Mouse (Mus musculus): ENCODE results near the gene B4galt5. TPM values are rescaled to one million over a fixed set of nuclear protein-coding genes. Genes with fewer than 3 reads are reported as not detected.

The B4galt5 gene
- polyA plus RNA-seq, 1 experiment from 2014 or later, result 14.5 TPM

GRCm38 (mm10) chr2:167354611-167355165 lies 5.7 kb upstream of the B4galt5 start:
- Histone ChIP-seq H3K27me3 (peaks cover 6% of the 10 kb centered on the region; the same call in 1 of the 2 replicates), H3K36me3 (no peaks in the 10 kb centered on the region), H3K4me1 (no peaks in the 10 kb centered on the region), H3K4me3 (no peak overlapping the region), H3K9me3 (no peaks in the 10 kb centered on the region), H3K27ac (0 out of 2 replicates have a peak overlapping the region, but pooled peaks have one; percentile 7), H3K4me2 (replicated peaks) (no peak overlapping the region), H3K9ac (no peak overlapping the region)
- 73% methylated on average over 9 of the region's 9 CpGs for WGBS
- ATAC-seq (ENCODE audit: insufficient number of reproducible peaks, insufficient read depth, low FRiP score, low TSS enrichment), result no peak

- Histone ChIP-seq H3K27ac (no peak overlapping the region), H3K4me3 (no peak overlapping the region), H3K4me2 (replicated peaks) (no peak overlapping the region), H3K27me3 (peaks cover 6% of the 10 kb centered on the region; the same call in 1 of the 2 replicates), H3K9me3 (no peaks in the 10 kb centered on the region), H3K4me1 (no peaks in the 10 kb centered on the region), H3K36me3 (no peaks in the 10 kb centered on the region), H3K9ac (no peak overlapping the region)
- WGBS, result 87% methylated on average over 8 of the region's 8 CpGs
- ATAC-seq (ENCODE audit: insufficient number of reproducible peaks, insufficient read depth, low FRiP score, low TSS enrichment), result no peak
These were observed 5.1 kb upstream of the B4galt5 start for GRCm38 (mm10) chr2:167354046-167354445.

GRCm38 (mm10) chr2:167352496-167352895 lies 3.5 kb upstream of the B4galt5 start:
- Histone ChIP-seq H3K4me3 (no peak overlapping the region), H3K9me3 (no peaks in the 10 kb centered on the region), H3K9ac (no peak overlapping the region), H3K4me2 (replicated peaks) (no peak overlapping the region), H3K27me3 (peaks cover 6% of the 10 kb centered on the region; the same call in 1 of the 2 replicates), H3K27ac (no peak overlapping the region), H3K4me1 (peaks cover 8% of the 10 kb centered on the region), H3K36me3 (no peaks in the 10 kb centered on the region)
- 79% methylated on average over 6 of the region's 6 CpGs for WGBS
- no peak for ATAC-seq (ENCODE audit: insufficient number of reproducible peaks, insufficient read depth, low FRiP score, low TSS enrichment)

DNA sequence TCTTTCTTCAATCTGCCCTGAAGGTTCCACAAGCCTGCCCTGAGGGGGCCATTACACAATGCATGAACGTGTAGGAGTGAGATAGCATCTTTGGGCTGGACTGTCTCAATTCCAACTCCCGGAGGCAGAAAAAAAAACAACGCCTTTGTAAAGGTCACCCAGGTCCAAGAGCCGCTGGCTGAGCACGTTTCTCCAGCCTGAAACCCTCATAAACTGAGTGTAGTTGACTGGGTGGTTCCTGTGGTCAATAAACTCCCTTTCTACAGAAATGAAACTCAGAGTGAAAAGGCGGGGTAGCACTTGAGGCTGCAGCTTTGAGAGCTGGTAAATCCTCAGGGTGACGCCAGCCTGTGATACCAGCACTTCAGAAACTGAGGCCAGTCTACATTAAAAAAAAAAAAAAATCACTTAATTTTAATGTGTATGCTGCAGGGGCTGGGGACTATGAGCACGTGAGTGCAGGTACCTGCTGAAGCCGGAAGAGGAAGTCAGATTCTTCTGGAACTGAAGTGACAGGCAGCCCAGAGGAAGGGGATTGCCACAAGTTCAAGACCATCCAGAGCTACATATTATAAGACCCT lies 2.5 kb upstream of the B4galt5 start:
- no peak overlapping the region for H3K4me3 ChIP-seq
- WGBS, result 47% methylated on average over 9 of the region's 9 CpGs
- no peak overlapping the region for H3K9ac ChIP-seq
- ATAC-seq (ENCODE audit: insufficient number of reproducible peaks, insufficient read depth, low FRiP score, low TSS enrichment), result no peak
- no peak overlapping the region for H3K4me2 ChIP-seq (replicated peaks)
- H3K4me1 ChIP-seq, result peaks cover 14% of the 10 kb centered on the region
- no peaks in the 10 kb centered on the region for H3K9me3 ChIP-seq
- no peaks in the 10 kb centered on the region for H3K36me3 ChIP-seq
- no peak overlapping the region for H3K27ac ChIP-seq
- H3K27me3 ChIP-seq, result peaks cover 6% of the 10 kb centered on the region; the same call in 1 of the 2 replicates

- Histone ChIP-seq H3K27me3 (peaks cover 6% of the 10 kb centered on the region; the same call in 1 of the 2 replicates), H3K4me1 (peaks cover 14% of the 10 kb centered on the region), H3K9ac (no peak overlapping the region), H3K27ac (no peak overlapping the region), H3K4me2 (replicated peaks) (peak overlapping the region; percentile 90), H3K4me3 (peak overlapping the region; percentile 83; the same call in 1 of the 2 replicates), H3K36me3 (no peaks in the 10 kb centered on the region), H3K9me3 (no peaks in the 10 kb centered on the region)
- 60% methylated on average over 8 of the region's 8 CpGs for WGBS
- no peak for ATAC-seq (ENCODE audit: insufficient number of reproducible peaks, insufficient read depth, low FRiP score, low TSS enrichment)
These were observed 1.2 kb upstream of the B4galt5 start for GRCm38 (mm10) chr2:167350126-167350650.

- peak overlapping the region; percentile 90 for H3K4me2 ChIP-seq (replicated peaks)
- ATAC-seq (ENCODE audit: insufficient number of reproducible peaks, insufficient read depth, low FRiP score, low TSS enrichment), result peak; percentile 96
- H3K9me3 ChIP-seq, result no peaks in the 10 kb centered on the region
- peaks cover 6% of the 10 kb centered on the region; the same call in 1 of the 2 replicates for H3K27me3 ChIP-seq
- H3K36me3 ChIP-seq, result no peaks in the 10 kb centered on the region
- H3K27ac ChIP-seq, result peak overlapping the region; percentile 77; the same call in 1 of the 2 replicates
- peak overlapping the region; percentile 83 for H3K4me3 ChIP-seq
- H3K9ac ChIP-seq, result peak overlapping the region; percentile 85; the same call in 1 of the 2 replicates
- H3K4me1 ChIP-seq, result peaks cover 14% of the 10 kb centered on the region
- WGBS, result 1% methylated on average over 41 of the region's 50 CpGs
These were observed 427 bp upstream of the B4galt5 start for GRCm38 (mm10) chr2:167349283-167349936.

DNA sequence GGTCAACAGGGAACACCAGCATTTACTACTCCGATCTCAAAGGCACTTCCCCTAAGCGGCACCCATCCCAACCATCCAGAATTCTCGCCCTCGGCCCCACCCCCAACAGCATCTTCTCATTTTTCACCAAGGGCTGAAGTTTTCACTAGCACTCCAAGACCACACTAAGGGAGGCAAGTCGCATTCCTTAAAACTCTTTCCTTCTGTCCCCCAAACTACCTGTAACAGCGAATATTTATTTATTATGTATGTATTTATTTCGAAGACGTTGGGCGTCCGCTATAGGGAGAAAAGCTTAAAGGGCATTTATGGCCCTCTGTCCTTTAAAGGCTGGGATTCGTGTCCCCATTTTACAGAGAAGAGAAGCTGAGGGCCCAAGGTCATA lies 1.0 kb downstream of the B4galt5 start:
- H3K4me2 ChIP-seq (replicated peaks), result peak overlapping the region; percentile 90
- H3K27ac ChIP-seq, result no peak overlapping the region
- peaks cover 6% of the 10 kb centered on the region; the same call in 1 of the 2 replicates for H3K27me3 ChIP-seq
- H3K9me3 ChIP-seq, result no peaks in the 10 kb centered on the region
- H3K4me1 ChIP-seq, result peaks cover 17% of the 10 kb centered on the region
- H3K4me3 ChIP-seq, result peak overlapping the region; percentile 83
- ATAC-seq (ENCODE audit: insufficient number of reproducible peaks, insufficient read depth, low FRiP score, low TSS enrichment), result no peak
- H3K36me3 ChIP-seq, result no peaks in the 10 kb centered on the region
- peak overlapping the region; percentile 85 for H3K9ac ChIP-seq
- WGBS, result 11% methylated on average over 11 of the region's 11 CpGs

DNA sequence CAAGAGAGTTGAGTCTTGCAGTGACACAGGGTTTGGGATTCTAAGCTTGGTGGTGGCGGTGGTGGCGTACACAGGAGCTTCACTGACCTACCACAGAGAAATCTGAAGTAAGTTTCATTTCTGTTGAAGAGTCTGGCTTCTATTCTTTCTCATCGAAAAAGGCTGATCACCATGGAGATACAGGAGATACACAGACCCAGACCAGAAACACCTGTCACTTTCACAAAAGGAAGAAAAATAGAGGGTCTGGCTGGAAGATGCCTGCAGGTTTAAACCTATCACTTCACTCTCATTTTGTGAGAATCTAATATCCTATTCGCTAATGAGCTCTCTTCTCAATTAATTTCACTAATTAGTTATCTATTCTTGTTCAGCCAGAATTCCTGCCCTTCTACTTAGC lies 1.6 kb downstream of the B4galt5 start:
- ATAC-seq (ENCODE audit: insufficient number of reproducible peaks, insufficient read depth, low FRiP score, low TSS enrichment), result no peak
- H3K4me1 ChIP-seq, result peaks cover 17% of the 10 kb centered on the region
- H3K27ac ChIP-seq, result no peak overlapping the region
- peak overlapping the region; percentile 83 for H3K4me3 ChIP-seq
- H3K9me3 ChIP-seq, result no peaks in the 10 kb centered on the region
- peaks cover 6% of the 10 kb centered on the region; the same call in 1 of the 2 replicates for H3K27me3 ChIP-seq
- H3K36me3 ChIP-seq, result no peaks in the 10 kb centered on the region
- peak overlapping the region; percentile 90 for H3K4me2 ChIP-seq (replicated peaks)
- no peak overlapping the region for H3K9ac ChIP-seq
- 78% methylated on average over 4 of the region's 4 CpGs for WGBS

GRCm38 (mm10) chr2:167345508-167346164 lies 3.3 kb downstream of the B4galt5 start:
- no peak for ATAC-seq (ENCODE audit: insufficient number of reproducible peaks, insufficient read depth, low FRiP score, low TSS enrichment)
- Histone ChIP-seq H3K9ac (no peak overlapping the region), H3K27me3 (peaks cover 6% of the 10 kb centered on the region; the same call in 1 of the 2 replicates), H3K36me3 (no peaks in the 10 kb centered on the region), H3K27ac (no peak overlapping the region), H3K4me1 (peaks cover 17% of the 10 kb centered on the region), H3K4me3 (no peak overlapping the region), H3K4me2 (replicated peaks) (no peak overlapping the region), H3K9me3 (no peaks in the 10 kb centered on the region)
- 80% methylated on average over 7 of the region's 7 CpGs for WGBS

DNA sequence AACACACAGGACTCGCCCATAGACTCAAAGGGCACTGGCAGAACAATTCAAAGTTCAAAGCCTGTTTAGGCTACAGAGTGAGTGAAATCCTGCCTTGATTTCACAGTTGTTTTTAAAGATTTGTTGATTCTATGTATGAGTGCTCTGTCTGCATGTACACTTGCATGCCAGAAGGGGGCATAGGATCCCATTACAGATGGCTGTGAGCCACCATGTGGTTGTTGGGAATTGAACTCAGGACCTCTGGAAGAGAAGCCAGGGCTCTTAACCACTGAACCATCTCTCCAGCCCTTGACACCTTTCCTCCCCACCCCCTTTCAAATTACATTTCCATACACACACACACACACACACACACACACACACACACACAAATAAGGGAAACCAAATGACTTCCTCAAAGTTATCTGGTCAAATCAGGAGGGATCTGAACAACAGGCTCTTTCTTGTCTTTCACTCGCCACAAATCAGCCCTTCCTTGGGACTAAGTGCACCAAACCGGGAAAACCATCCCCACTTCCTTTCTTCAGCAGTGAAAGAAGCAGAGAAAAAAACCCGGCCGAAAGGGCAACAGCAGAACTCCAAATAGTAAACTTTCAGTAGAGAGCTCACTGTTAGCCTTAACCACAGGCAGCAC lies 4.0 kb downstream of the B4galt5 start:
- H3K27me3 ChIP-seq, result no peaks in the 10 kb centered on the region
- WGBS, result 75% methylated on average over 5 of the region's 5 CpGs
- no peak overlapping the region for H3K4me2 ChIP-seq (replicated peaks)
- H3K4me3 ChIP-seq, result no peak overlapping the region
- H3K4me1 ChIP-seq, result peaks cover 17% of the 10 kb centered on the region
- H3K27ac ChIP-seq, result no peak overlapping the region
- no peaks in the 10 kb centered on the region for H3K9me3 ChIP-seq
- ATAC-seq (ENCODE audit: insufficient number of reproducible peaks, insufficient read depth, low FRiP score, low TSS enrichment), result no peak
- no peak overlapping the region for H3K9ac ChIP-seq
- no peaks in the 10 kb centered on the region for H3K36me3 ChIP-seq

All from embryonic facial prominence, embryonic 12.5 days (tissue).